Mouse (Mus musculus) lung, postnatal 4 days (tissue): Measurements from ENCODE around the gene Hoxd12.
A peak's percentile ranks its signal among the peaks of the same experiment; 100 is the strongest.

ENCODE experiments used
- DNase-seq, 2 experiments: peaks; one replicate each; pipeline ENCODE4 v3.0.0; 2021

The Hoxd12 gene

GRCm38 (mm10) chr2:74674881-74675665 is at the start of gene Hoxd12:
TSS of gene Hoxd12 (plus strand) at chr2:74675013.
- DNase-seq, result no peak

- no peak for DNase-seq
Observed at GRCm38 (mm10) chr2:74635412-74635811, 39.4 kb upstream of the Hoxd12 start.

- DNase-seq, result no peak
Observed at GRCm38 (mm10) chr2:74642431-74642830, 32.4 kb upstream of the Hoxd12 start.

GRCm38 (mm10) chr2:74645631-74646030 is 29.2 kb upstream of the Hoxd12 start:
- DNase-seq, result no peak

- no peak for DNase-seq
Observed at GRCm38 (mm10) chr2:74647082-74647864, 27.5 kb upstream of the Hoxd12 start.

- no peak for DNase-seq
Observed at GRCm38 (mm10) chr2:74652996-74653340, 21.8 kb upstream of the Hoxd12 start.

- DNase-seq, result no peak
Observed at GRCm38 (mm10) chr2:74653781-74654535, 20.9 kb upstream of the Hoxd12 start.

- no peak for DNase-seq
Observed at GRCm38 (mm10) chr2:74654743-74655419, 19.9 kb upstream of the Hoxd12 start.

- peak; percentile 52 to 65 for DNase-seq
Observed at GRCm38 (mm10) chr2:74655420-74655781, 19.4 kb upstream of the Hoxd12 start.

- peak in 1 of 2 experiments; percentile 29 for DNase-seq
Observed at GRCm38 (mm10) chr2:74655821-74656631, 18.8 kb upstream of the Hoxd12 start.

- no peak for DNase-seq
Observed at GRCm38 (mm10) chr2:74656632-74657021, 18.2 kb upstream of the Hoxd12 start.

GRCm38 (mm10) chr2:74657251-74658023 is 17.4 kb upstream of the Hoxd12 start:
- peak in 1 of 2 experiments; percentile 25 for DNase-seq

GRCm38 (mm10) chr2:74658024-74658666 is 16.7 kb upstream of the Hoxd12 start:
- DNase-seq, result no peak

GRCm38 (mm10) chr2:74658667-74659371 is 16.0 kb upstream of the Hoxd12 start:
- peak in 1 of 2 experiments; percentile 27 for DNase-seq

- no peak for DNase-seq
Observed at GRCm38 (mm10) chr2:74659507-74660005, 15.3 kb upstream of the Hoxd12 start, which contains the start of gene Evx2. TSS of gene Evx2 (minus strand) at chr2:74659557.

GRCm38 (mm10) chr2:74660421-74661375 is 14.1 kb upstream of the Hoxd12 start:
- DNase-seq, result peak in 1 of 2 experiments; percentile 23

- DNase-seq, result peak in 1 of 2 experiments; percentile 49
Observed at GRCm38 (mm10) chr2:74661685-74662084, 13.1 kb upstream of the Hoxd12 start.

GRCm38 (mm10) chr2:74663291-74663925 is 11.4 kb upstream of the Hoxd12 start:
- peak; percentile 50 to 67 for DNase-seq
